Mouse (Mus musculus) liver, adult 2 months (tissue): ENCODE data around the gene Ggcx. TPM values are rescaled to one million over a fixed set of nuclear protein-coding genes. Genes with fewer than 3 reads are reported as not detected.

Experiments
- DNase-seq: peaks from one replicate; pipeline ENCODE4 v3.0.0-alpha.2; 2011; ENCODE audit warnings: low read depth, low spot score; ENCODE audit errors: extremely low read depth
- H3K27ac ChIP-seq: fragments of 200-500 bp; replicated peaks from 2 replicates; pipeline ENCODE4 v1.5.1; 2012; ENCODE audit warnings: low read depth, mild to moderate bottlenecking, control low read depth, inconsistent platforms, low read length; ENCODE audit not compliant: insufficient read depth
- H3K27me3 ChIP-seq: fragments of 200-500 bp; 2 replicates; pipeline ENCODE4 v1.6.1; 2012; ENCODE audit warnings: mild to moderate bottlenecking, moderate library complexity, low read length, inconsistent platforms; ENCODE audit not compliant: control insufficient read depth, insufficient read depth
- H3K36me3 ChIP-seq: fragments of 200-500 bp; 2 replicates; pipeline ENCODE4 v1.6.1; 2012; ENCODE audit warnings: low read length, inconsistent platforms; ENCODE audit not compliant: control insufficient read depth, insufficient read depth
- H3K4me1 ChIP-seq: fragments of 200-500 bp; 2 replicates; pipeline ENCODE4 v1.6.1; 2011; ENCODE audit warnings: low read length; ENCODE audit not compliant: control insufficient read depth, insufficient read depth
- H3K4me3 ChIP-seq: fragments of 200-500 bp; 2 replicates; pipeline ENCODE4 v1.5.1; 2011; ENCODE audit warnings: low read depth, mild to moderate bottlenecking, control low read depth, low read length, moderate library complexity; ENCODE audit not compliant: insufficient read depth
- H3K79me2 ChIP-seq: fragments of 200-500 bp; 2 replicates; pipeline ENCODE4 v1.6.1; 2012; ENCODE audit warnings: inconsistent platforms, mild to moderate bottlenecking, low read length, moderate library complexity; ENCODE audit not compliant: control insufficient read depth, insufficient read depth
- H3K9ac ChIP-seq: fragments of 200-500 bp; 2 replicates; pipeline ENCODE4 v1.6.1; 2012; ENCODE audit warnings: low read depth, mild to moderate bottlenecking, control low read depth, inconsistent platforms, low read length
- CTCF ChIP-seq: fragments of 200-500 bp; IDR thresholded peaks from 2 replicates; pipeline ENCODE4 v1.5.1; 2011; ENCODE audit warnings: low read depth, low read length, control low read depth
- POLR2A ChIP-seq: fragments of 200-500 bp; IDR thresholded peaks from 2 replicates; pipeline ENCODE4 v1.6.1; 2011; ENCODE audit warnings: low read length, control low read depth; ENCODE audit not compliant: insufficient read depth; ENCODE audit errors: extremely low read depth
- WGBS: fragments of 180-500 bp; shearing (Covaris S2); methylation state at CpG from one replicate; pipeline ENCODE4 v1.1.7; 2018; 5-methylcytosine and 5-hydroxymethylcytosine counted together
- polyA plus RNA-seq: library from polyadenylated mRNA; depleted of rRNA; stranded (reverse); fragments of >200 nt; gene quantifications from 2 replicates; pipeline ENCODE4 v1.2.3, GENCODE M21; 2012
- total RNA-seq: library from RNA; depleted of rRNA; stranded (reverse); fragments of >200 nt; gene quantifications from 2 replicates; pipeline ENCODE4 v1.2.3, GENCODE M21; 2014

Ggcx gene
- total and polyA plus RNA-seq, 2 experiments, result 67.3 to 71.0 TPM

GRCm38 (mm10) chr6:72438226-72438625, 24.1 kb downstream of the Ggcx start:
- Histone ChIP-seq H3K9ac (peak overlapping the region; percentile 49; the same call in 1 of the 2 replicates), H3K4me3 (peak overlapping the region; percentile 98), H3K4me1 (peaks cover 2% of the 10 kb centered on the region), H3K79me2 (peaks cover 13% of the 10 kb centered on the region), H3K27me3 (no peaks in the 10 kb centered on the region), H3K27ac (no peak overlapping the region), H3K36me3 (peaks cover 39% of the 10 kb centered on the region)
- TF ChIP-seq CTCF (no peak), POLR2A (no peak)
- 6% methylated on average over 5 of the region's 5 CpGs for WGBS
- DNase-seq, result no peak

GRCm38 (mm10) chr6:72438862-72439354, 24.8 kb downstream of the Ggcx start:
- Histone ChIP-seq H3K27me3 (no peaks in the 10 kb centered on the region), H3K4me1 (peaks cover 2% of the 10 kb centered on the region), H3K4me3 (peak overlapping the region; percentile 98), H3K9ac (peak overlapping the region; percentile 99), H3K36me3 (peaks cover 32% of the 10 kb centered on the region), H3K79me2 (peaks cover 13% of the 10 kb centered on the region), H3K27ac (peak overlapping the region; percentile 99)
- DNase-seq, result peak; percentile 53
- WGBS, result under 1% methylated on average over 56 of the region's 57 CpGs
- no peak for TF ChIP-seq POLR2A
- no peak for TF ChIP-seq CTCF

GRCm38 (mm10) chr6:72439355-72440185, 25.5 kb downstream of the Ggcx start, which contains the start of gene Mat2a:
Gene Mat2a (minus strand): TSS chr6:72439558.
- Histone ChIP-seq H3K27me3 (no peaks in the 10 kb centered on the region), H3K9ac (peak within 1 kb of the TSS; percentile 99), H3K4me3 (peak within 1 kb of the TSS; percentile 98), H3K36me3 (peaks cover 27% of the 10 kb centered on the region), H3K27ac (peak within 1 kb of the TSS; percentile 99), H3K4me1 (peaks cover 2% of the 10 kb centered on the region), H3K79me2 (peaks cover 13% of the 10 kb centered on the region)
- under 1% methylated on average over 77 of the region's 77 CpGs for WGBS
- peak; percentile 72 for TF ChIP-seq CTCF
- peak; percentile 99 for TF ChIP-seq POLR2A
- DNase-seq, result peak; percentile 89

GRCm38 (mm10) chr6:72440186-72440990, 26.3 kb downstream of the Ggcx start:
- DNase-seq, result no peak
- TF ChIP-seq CTCF, result no peak
- no peak for TF ChIP-seq POLR2A
- 13% methylated on average over 17 of the region's 17 CpGs for WGBS
- Histone ChIP-seq H3K4me1 (peaks cover 2% of the 10 kb centered on the region), H3K4me3 (peak overlapping the region; percentile 98), H3K27ac (peak overlapping the region; percentile 93), H3K79me2 (peaks cover 13% of the 10 kb centered on the region), H3K36me3 (peaks cover 21% of the 10 kb centered on the region), H3K9ac (peak overlapping the region; percentile 89), H3K27me3 (no peaks in the 10 kb centered on the region)

GRCm38 (mm10) chr6:72442921-72443604, 29.0 kb downstream of the Ggcx start:
- 78% methylated on average over 1 of the region's 1 CpGs for WGBS
- no peak overlapping the region for H3K9ac ChIP-seq
- no peak for DNase-seq
- TF ChIP-seq POLR2A, result no peak
- no peak for TF ChIP-seq CTCF
- no peak overlapping the region for H3K4me3 ChIP-seq
- no peaks in the 10 kb centered on the region for H3K27me3 ChIP-seq
- H3K27ac ChIP-seq, result no peak overlapping the region
- H3K79me2 ChIP-seq, result peaks cover 12% of the 10 kb centered on the region
- H3K4me1 ChIP-seq, result peaks cover 2% of the 10 kb centered on the region; the same call in 1 of the 2 replicates
- H3K36me3 ChIP-seq, result no peaks in the 10 kb centered on the region; the same call in 1 of the 2 replicates
